Mouse (Mus musculus): ENCODE measurements around the gene Irf6. TPM values are rescaled to one million over a fixed set of nuclear protein-coding genes. Genes with fewer than 3 reads are reported as not detected.
A peak's percentile ranks its signal among the peaks of the same experiment; 100 is the strongest.

Gene Irf6
- polyA plus RNA-seq, 1 experiment = 1.3 TPM

DNA sequence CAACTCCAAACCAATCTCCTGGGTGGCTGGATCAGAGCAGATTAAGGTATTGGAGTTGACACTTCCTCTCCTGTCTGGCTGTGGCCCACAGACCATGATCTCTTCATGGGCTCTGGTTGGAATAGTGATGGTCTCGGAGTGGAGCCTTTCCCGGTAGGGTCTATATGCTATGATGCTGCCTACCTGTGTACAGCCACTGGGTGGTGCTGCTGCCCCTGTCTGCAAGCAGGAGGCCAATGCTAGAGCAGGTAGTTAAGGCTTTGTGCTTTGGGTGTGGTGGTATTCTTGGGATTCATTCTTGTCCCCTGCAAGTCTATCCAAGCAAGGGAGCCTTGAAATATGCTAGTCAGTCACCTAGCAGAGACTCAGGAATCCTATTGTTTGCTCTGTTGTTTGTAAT lies 55.3 kb downstream of the Irf6 start:
- TF ChIP-seq POLR2A (IDR thresholded peaks at IDR 0.05; ENCODE audit: low read depth, low read length) = no peak
- peak; percentile 94 for TF ChIP-seq CTCF (IDR thresholded peaks at IDR 0.05; ENCODE audit: borderline replicate concordance, insufficient read depth, low read length)

DNA sequence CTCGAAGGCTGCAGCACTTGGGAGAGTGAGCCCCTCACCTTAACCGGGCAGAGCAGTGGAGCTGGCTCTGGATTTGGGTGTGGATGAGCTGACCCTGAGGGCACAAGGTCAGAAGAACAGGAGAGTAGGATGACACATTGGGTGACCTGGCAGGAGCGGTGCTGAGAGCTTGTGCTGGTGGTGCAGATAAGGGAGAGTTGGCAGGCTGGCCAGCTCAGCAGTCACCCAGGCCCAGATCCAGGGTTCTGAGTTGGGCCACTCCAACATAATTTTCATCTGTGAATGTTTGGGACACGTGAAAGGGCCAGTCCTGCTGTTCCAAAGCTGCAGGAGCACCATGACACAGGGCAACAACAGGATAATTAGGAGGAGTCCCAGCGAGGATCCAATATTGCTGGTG lies 58.5 kb downstream of the Irf6 start:
- TF ChIP-seq CTCF (IDR thresholded peaks at IDR 0.05; ENCODE audit: borderline replicate concordance, insufficient read depth, low read length) (no peak), POLR2A (IDR thresholded peaks at IDR 0.05; ENCODE audit: low read depth, low read length) (no peak)
- Histone ChIP-seq H3K4me3 (ENCODE audit: insufficient read depth, low read length) (no peak overlapping the region), H3K27ac (ENCODE audit: insufficient read depth, low read length) (no peak overlapping the region), H3K4me1 (ENCODE audit: control insufficient read depth, insufficient read depth, low read length) (no peaks in the 10 kb centered on the region)

More for the DNA sequence above, 55.3 kb downstream of the Irf6 start:
- H3K4me1 ChIP-seq (ENCODE audit: control insufficient read depth, insufficient read depth, low read length) = no peaks in the 10 kb centered on the region
- H3K4me3 ChIP-seq (ENCODE audit: insufficient read depth, low read length) = no peak overlapping the region
- H3K27ac ChIP-seq (ENCODE audit: insufficient read depth, low read length) = no peak overlapping the region

DNA sequence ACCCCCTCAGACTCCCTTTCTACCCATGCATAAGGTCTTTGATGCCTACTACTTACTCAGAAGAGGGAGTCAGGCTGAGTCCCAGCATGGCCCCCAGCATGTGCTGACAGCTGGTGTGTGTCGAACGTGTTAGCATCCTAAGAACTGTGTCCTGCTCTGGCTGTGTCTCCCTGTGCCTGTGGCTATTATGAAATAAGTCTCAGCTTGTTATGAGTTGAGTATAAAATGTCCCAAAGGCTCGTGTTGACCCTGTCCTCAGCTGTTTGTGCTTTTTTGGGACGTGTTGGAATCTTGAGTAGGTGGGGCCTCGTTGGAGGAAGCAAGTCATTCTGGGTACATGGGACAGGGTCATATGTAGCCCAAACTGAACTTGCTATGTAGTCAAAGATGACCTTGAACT lies 61.1 kb downstream of the Irf6 start:
- Histone ChIP-seq H3K4me1 (ENCODE audit: control insufficient read depth, insufficient read depth, low read length) (no peaks in the 10 kb centered on the region), H3K27ac (ENCODE audit: insufficient read depth, low read length) (no peak overlapping the region), H3K4me3 (ENCODE audit: insufficient read depth, low read length) (no peak overlapping the region)
- no peak for TF ChIP-seq POLR2A (IDR thresholded peaks at IDR 0.05; ENCODE audit: low read depth, low read length)

DNA sequence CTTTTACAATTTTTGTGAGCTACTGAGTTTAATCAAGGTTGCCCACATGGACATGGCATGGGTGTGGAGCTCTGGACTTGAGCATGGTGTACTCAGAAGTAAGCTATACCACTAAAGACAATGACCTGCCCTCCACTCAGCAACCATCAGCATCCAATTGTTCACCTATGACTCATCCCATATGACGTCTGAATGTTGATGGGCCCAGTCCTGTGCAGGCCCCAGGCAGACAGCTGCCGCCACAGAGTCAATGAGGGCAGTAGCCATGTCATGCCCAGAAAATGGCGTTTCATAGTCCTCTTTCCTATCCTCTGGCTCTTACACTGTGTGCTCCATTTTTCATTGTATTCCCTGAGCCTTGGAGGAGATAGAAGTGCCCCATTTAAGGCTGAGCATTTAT lies 63.1 kb downstream of the Irf6 start:
- H3K4me3 ChIP-seq (ENCODE audit: insufficient read depth, low read length) = no peak overlapping the region
- no peak for TF ChIP-seq CTCF (IDR thresholded peaks at IDR 0.05; ENCODE audit: borderline replicate concordance, insufficient read depth, low read length)
- no peak for TF ChIP-seq POLR2A (IDR thresholded peaks at IDR 0.05; ENCODE audit: low read depth, low read length)
- H3K4me1 ChIP-seq (ENCODE audit: control insufficient read depth, insufficient read depth, low read length) = no peaks in the 10 kb centered on the region
- no peak overlapping the region for H3K27ac ChIP-seq (ENCODE audit: insufficient read depth, low read length)

DNA sequence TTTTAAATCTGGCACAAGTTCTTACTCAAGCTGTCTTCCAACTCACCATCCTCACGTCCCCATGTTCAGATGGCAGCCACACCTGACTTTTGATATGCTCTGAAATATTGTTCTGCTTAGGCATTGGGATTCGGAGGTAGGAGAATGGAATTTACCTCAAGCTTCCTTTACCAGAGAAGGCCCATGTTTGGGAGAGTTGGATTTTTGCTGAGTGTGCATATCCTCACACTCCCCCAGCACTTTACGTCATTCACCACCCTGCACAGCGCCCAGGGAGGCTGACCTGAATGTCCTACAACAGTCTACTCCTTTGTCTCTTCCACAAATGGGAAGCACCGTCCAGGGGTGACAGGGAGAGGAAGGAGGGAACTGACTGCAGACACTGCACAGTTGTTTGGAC lies 67.5 kb downstream of the Irf6 start:
- TF ChIP-seq CTCF (IDR thresholded peaks at IDR 0.05; ENCODE audit: borderline replicate concordance, insufficient read depth, low read length) = no peak
- TF ChIP-seq POLR2A (IDR thresholded peaks at IDR 0.05; ENCODE audit: low read depth, low read length) = no peak
- Histone ChIP-seq H3K27ac (ENCODE audit: insufficient read depth, low read length) (no peak overlapping the region), H3K4me1 (ENCODE audit: control insufficient read depth, insufficient read depth, low read length) (no peaks in the 10 kb centered on the region), H3K4me3 (ENCODE audit: insufficient read depth, low read length) (no peak overlapping the region)

Other genes with a start within 250 kb of the Irf6 start
- gene Syt14, start 117.3 kb upstream of the Irf6 start, polyA plus RNA-seq (2011; ENCODE audit: insufficient read length, low read depth, missing spikeins) = 1.5 and 2.3 TPM in 2 replicates
- gene Diexf, start 22.8 kb upstream of the Irf6 start, polyA plus RNA-seq (2011; ENCODE audit: insufficient read length, low read depth, missing spikeins) = 22.3 and 25.4 TPM in 2 replicates
- gene A130010J15Rik, start 14.9 kb downstream of the Irf6 start, polyA plus RNA-seq (2011; ENCODE audit: insufficient read length, low read depth, missing spikeins) = 5.4 and 10.7 TPM in 2 replicates
- not detected in 2 replicates for gene Traf3ip3, start 48.6 kb downstream of the Irf6 start, polyA plus RNA-seq (2011; ENCODE audit: insufficient read length, low read depth, missing spikeins)
- gene Lamb3, start 54.6 kb downstream of the Irf6 start, polyA plus RNA-seq (2011; ENCODE audit: insufficient read length, low read depth, missing spikeins) = not detected in 2 replicates
- gene Hsd11b1, start 111.0 kb downstream of the Irf6 start, polyA plus RNA-seq (2011; ENCODE audit: insufficient read length, low read depth, missing spikeins) = 0.86 TPM in 1 of 2 replicates, not detected in the other
- 1.5 and 3.4 TPM in 2 replicates for gene G0s2, start 120.1 kb downstream of the Irf6 start, polyA plus RNA-seq (2011; ENCODE audit: insufficient read length, low read depth, missing spikeins)
- gene Camk1g, start 217.2 kb downstream of the Irf6 start, polyA plus RNA-seq (2011; ENCODE audit: insufficient read length, low read depth, missing spikeins) = not detected in 2 replicates

All from embryonic fibroblast, embryonic 13.5 days (primary cell).